Mouse (Mus musculus) CH12.LX (cell line): ENCODE measurements around the gene Rora.

Source experiments
- CTCF ChIP-seq, 2 experiments: IDR thresholded peaks in 1 of 2; conservative IDR thresholded peaks in 1 of 2; 2 replicates each; pipeline ENCODE4 v1.5.1; 2011 to 2012; ENCODE audit warnings: low read depth in 2 of 2, low read length in 2 of 2, improper control_type of control experiment in 1 of 2, inconsistent platforms in 1 of 2, mild to moderate bottlenecking in 1 of 2, moderate library complexity in 1 of 2
- ELF1 ChIP-seq: IDR thresholded peaks from 2 replicates; pipeline ENCODE4 v1.6.1; 2014; ENCODE audit warnings: low read depth, mild to moderate bottlenecking, inconsistent platforms, low read length, improper control_type of control experiment
- EP300 ChIP-seq: IDR thresholded peaks from 2 replicates; pipeline ENCODE4 v1.6.1; 2011; ENCODE audit warnings: low read length, improper control_type of control experiment
- JUND ChIP-seq: conservative IDR thresholded peaks from 2 replicates; pipeline ENCODE4 v1.6.1; 2011; ENCODE audit warnings: low read depth, low read length, improper control_type of control experiment
- MAFK ChIP-seq: IDR thresholded peaks from 2 replicates; pipeline ENCODE4 v1.6.1; 2011; ENCODE audit warnings: low read length, improper control_type of control experiment; ENCODE audit not compliant: insufficient replicate concordance
- MAX ChIP-seq: IDR thresholded peaks from 2 replicates; pipeline ENCODE4 v1.6.1; 2011; ENCODE audit warnings: low read length, improper control_type of control experiment
- MEF2A ChIP-seq: IDR thresholded peaks from 2 replicates; pipeline ENCODE4 v1.6.1; 2014; ENCODE audit warnings: low read depth, mild to moderate bottlenecking, inconsistent platforms, low read length, improper control_type of control experiment, borderline replicate concordance
- NELFE ChIP-seq: IDR thresholded peaks from 2 replicates; pipeline ENCODE4 v1.6.1; 2011; ENCODE audit warnings: low read depth, low read length, improper control_type of control experiment
- NRF1 ChIP-seq: IDR thresholded peaks from 2 replicates; pipeline ENCODE4 v1.6.1; 2014; ENCODE audit warnings: low read depth, mild to moderate bottlenecking, inconsistent platforms, low read length, improper control_type of control experiment, moderate library complexity
- POLR2A ChIP-seq: IDR thresholded peaks from 2 replicates; pipeline ENCODE4 v1.6.1; 2011; ENCODE audit warnings: low read depth, mild to moderate bottlenecking, improper control_type of control experiment, low read length
- ZC3H11A ChIP-seq: IDR thresholded peaks from 2 replicates; pipeline ENCODE4 v1.6.1; 2012; ENCODE audit warnings: low read depth, mild to moderate bottlenecking, inconsistent platforms, low read length, improper control_type of control experiment
- ZKSCAN1 ChIP-seq: IDR thresholded peaks from 2 replicates; pipeline ENCODE4 v1.6.1; 2012; ENCODE audit warnings: low read depth, inconsistent platforms, low read length, improper control_type of control experiment, borderline replicate concordance

DNA sequence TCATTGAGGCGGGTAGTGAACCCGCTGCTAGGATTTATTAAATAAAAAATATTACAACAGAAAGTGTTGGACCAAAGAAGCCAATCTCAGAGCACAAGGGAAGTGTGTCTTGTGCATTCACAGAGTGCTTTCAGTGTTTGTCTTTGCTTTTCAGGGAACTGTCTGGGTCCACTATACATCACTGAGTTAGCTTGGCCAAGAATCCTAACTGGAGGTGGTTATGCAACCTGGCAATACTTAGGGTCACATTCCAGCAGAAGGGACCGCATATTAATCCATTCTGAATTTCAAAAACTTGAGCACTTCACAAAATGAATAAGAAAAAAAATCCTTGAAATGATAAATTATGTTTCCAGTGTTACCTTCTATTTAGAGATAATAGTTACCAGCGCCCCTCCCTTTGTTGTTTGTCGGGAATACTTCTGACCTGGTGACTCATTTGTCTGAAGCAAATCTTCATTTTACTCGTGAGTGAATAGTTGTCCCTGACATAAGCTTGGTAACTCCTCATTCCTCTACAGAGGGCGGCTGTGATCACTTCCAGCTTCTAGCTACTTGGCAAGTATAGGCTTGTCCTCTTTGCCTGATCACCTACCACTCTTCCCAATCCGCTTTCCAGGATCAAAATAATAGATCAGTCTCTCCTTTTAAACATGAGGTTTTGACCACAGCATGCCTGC, 133.2 kb downstream of the Rora start:
- TF ChIP-seq NELFE, result no peak
- TF ChIP-seq JUND, result no peak
- no peak for TF ChIP-seq MAX
- TF ChIP-seq CTCF (conservative IDR thresholded peaks at IDR 0.05 in 1 of 2, IDR thresholded peaks at IDR 0.05 in 1 of 2; ENCODE audit: low read depth in 2 of 2, low read length in 2 of 2), result no peak
- no peak for TF ChIP-seq EP300
- no peak for TF ChIP-seq POLR2A
- TF ChIP-seq NRF1, result no peak
- no peak for TF ChIP-seq ELF1
- no peak for TF ChIP-seq MEF2A
- TF ChIP-seq ZC3H11A, result no peak
- no peak for TF ChIP-seq MAFK
- no peak for TF ChIP-seq ZKSCAN1
